Mouse (Mus musculus) MEL (cell line): ENCODE results near the gene Rplp2. TPM values are rescaled to one million over a fixed set of nuclear protein-coding genes. Genes with fewer than 3 reads are reported as not detected.

Experiments
- DNase-seq: peaks from one replicate; pipeline ENCODE4 v3.0.0; 2011; ENCODE audit warnings: low read depth, low spot score
- H3K27ac ChIP-seq: 2 replicates; pipeline ENCODE4 v1.5.1; 2012; ENCODE audit warnings: low read depth, mild to moderate bottlenecking, control low read depth, low read length, moderate library complexity; ENCODE audit not compliant: control insufficient read depth
- H3K27me3 ChIP-seq, 2 experiments: fragments of 150-350 bp in 1 of 2; sonication (generic) in 1 of 2; 2 replicates each; pipeline ENCODE4 v1.6.1; 2012; ENCODE audit warnings: low read length in 2 of 2, mild to moderate bottlenecking in 2 of 2, improper control_type of control experiment in 1 of 2, moderate library complexity in 1 of 2; ENCODE audit not compliant: insufficient read depth in 2 of 2, control insufficient read depth in 1 of 2
- H3K36me3 ChIP-seq, 2 experiments: 2 replicates each; pipeline ENCODE4 v1.6.1; 2012 to 2014; ENCODE audit warnings: low read length in 2 of 2, improper control_type of control experiment in 1 of 2, inconsistent platforms in 1 of 2, mild to moderate bottlenecking in 1 of 2; ENCODE audit not compliant: insufficient read depth in 2 of 2, control insufficient read depth in 1 of 2
- H3K4me1 ChIP-seq, 2 experiments: fragments of 150-350 bp in 1 of 2; sonication (generic) in 1 of 2; 2 replicates each; pipeline ENCODE4 v1.6.1; 2012; ENCODE audit warnings: low read length in 2 of 2, improper control_type of control experiment in 1 of 2, mild to moderate bottlenecking in 1 of 2; ENCODE audit not compliant: insufficient read depth in 2 of 2, control insufficient read depth in 1 of 2
- H3K4me3 ChIP-seq, 2 experiments: fragments of 150-350 bp in 1 of 2; sonication (generic) in 1 of 2; 2 replicates each; pipeline ENCODE4 v1.5.1; 2012; ENCODE audit warnings: low read depth in 2 of 2, low read length in 2 of 2, mild to moderate bottlenecking in 2 of 2, moderate library complexity in 2 of 2, control low read depth in 1 of 2, improper control_type of control experiment in 1 of 2; ENCODE audit not compliant: control insufficient read depth in 1 of 2, insufficient read depth in 1 of 2
- H3K79me2 ChIP-seq: 2 replicates; pipeline ENCODE4 v1.6.1; 2012; ENCODE audit warnings: mild to moderate bottlenecking, low read length, moderate library complexity; ENCODE audit not compliant: control insufficient read depth, poor library complexity, insufficient read depth
- H3K9ac ChIP-seq: 2 replicates; pipeline ENCODE4 v1.6.1; 2012; ENCODE audit warnings: low read depth, mild to moderate bottlenecking, control low read depth, low read length, moderate library complexity; ENCODE audit not compliant: control insufficient read depth, poor library complexity, severe bottlenecking
- H3K9me3 ChIP-seq: fragments of 150-350 bp; sonication (generic); replicated peaks from 2 replicates; pipeline ENCODE4 v1.6.1; 2012; ENCODE audit warnings: mild to moderate bottlenecking, low read length, improper control_type of control experiment, moderate library complexity; ENCODE audit not compliant: insufficient read depth
- CHD1 ChIP-seq: IDR thresholded peaks from 2 replicates; pipeline ENCODE4 v1.6.1; 2012; ENCODE audit warnings: low read depth, mild to moderate bottlenecking, inconsistent platforms, low read length, improper control_type of control experiment
- EP300 ChIP-seq, 2 experiments: IDR thresholded peaks; 2 replicates each; pipeline ENCODE4 v1.6.1; 2011; ENCODE audit warnings: improper control_type of control experiment in 2 of 2, low read length in 2 of 2, low read depth in 1 of 2, mild to moderate bottlenecking in 1 of 2
- GABPA ChIP-seq: IDR thresholded peaks from 2 replicates; pipeline ENCODE4 v1.6.1; 2012; ENCODE audit warnings: low read depth, mild to moderate bottlenecking, inconsistent platforms, low read length, improper control_type of control experiment, moderate library complexity
- HCFC1 ChIP-seq: IDR thresholded peaks from 2 replicates; pipeline ENCODE4 v1.6.1; 2012; ENCODE audit warnings: low read depth, mild to moderate bottlenecking, inconsistent platforms, low read length, improper control_type of control experiment, moderate library complexity
- JUND ChIP-seq: IDR thresholded peaks from 2 replicates; pipeline ENCODE4 v1.6.1; 2011; ENCODE audit warnings: low read depth, mild to moderate bottlenecking, improper control_type of control experiment, low read length
- MAFK ChIP-seq: IDR thresholded peaks from 2 replicates; pipeline ENCODE4 v1.6.1; 2011; ENCODE audit warnings: low read depth, mild to moderate bottlenecking, low read length, improper control_type of control experiment, borderline replicate concordance
- MAX ChIP-seq: IDR thresholded peaks from 2 replicates; pipeline ENCODE4 v1.6.1; 2011; ENCODE audit warnings: low read length, improper control_type of control experiment
- MAZ ChIP-seq: IDR thresholded peaks from 2 replicates; pipeline ENCODE4 v1.6.1; 2012; ENCODE audit warnings: low read depth, mild to moderate bottlenecking, inconsistent platforms, low read length, improper control_type of control experiment
- MXI1 ChIP-seq: IDR thresholded peaks from 2 replicates; pipeline ENCODE4 v1.6.1; 2011; ENCODE audit warnings: mild to moderate bottlenecking, low read depth, low read length, improper control_type of control experiment
- MYC ChIP-seq: IDR thresholded peaks from 2 replicates; pipeline ENCODE4 v1.6.1; 2011; ENCODE audit warnings: low read depth, mild to moderate bottlenecking, low read length, improper control_type of control experiment, moderate library complexity
- NELFE ChIP-seq: IDR thresholded peaks from 2 replicates; pipeline ENCODE4 v1.6.1; 2011; ENCODE audit warnings: low read depth, low read length, improper control_type of control experiment
- NRF1 ChIP-seq: IDR thresholded peaks from 2 replicates; pipeline ENCODE4 v1.6.1; 2014; ENCODE audit warnings: low read depth, mild to moderate bottlenecking, inconsistent platforms, low read length, improper control_type of control experiment, moderate library complexity; ENCODE audit not compliant: poor library complexity, insufficient read depth, severe bottlenecking
- POLR2A ChIP-seq, 2 experiments: IDR thresholded peaks; 2 replicates each; pipeline ENCODE4 v1.6.1; 2011 to 2012; ENCODE audit warnings: low read length in 2 of 2, mild to moderate bottlenecking in 2 of 2, control low read depth in 1 of 2, improper control_type of control experiment in 1 of 2, low read depth in 1 of 2, moderate library complexity in 1 of 2; ENCODE audit not compliant: control insufficient read depth in 1 of 2, insufficient read depth in 1 of 2, poor library complexity in 1 of 2
- POLR2AphosphoS2 ChIP-seq: IDR thresholded peaks from 2 replicates; pipeline ENCODE4 v1.6.1; 2011; ENCODE audit warnings: low read length, improper control_type of control experiment
- POLR2AphosphoS5 ChIP-seq: IDR thresholded peaks from 2 replicates; pipeline ENCODE4 v1.6.1; 2012; ENCODE audit warnings: low read depth, borderline replicate concordance, mild to moderate bottlenecking, inconsistent platforms, low read length, moderate library complexity, mixed read lengths
- RAD21 ChIP-seq: IDR thresholded peaks from 2 replicates; pipeline ENCODE4 v1.6.1; 2011; ENCODE audit warnings: mild to moderate bottlenecking, low read depth, low read length, improper control_type of control experiment
- RCOR1 ChIP-seq: IDR thresholded peaks from 2 replicates; pipeline ENCODE4 v1.6.1; 2012; ENCODE audit warnings: low read depth, mild to moderate bottlenecking, inconsistent platforms, low read length, improper control_type of control experiment
- SIN3A ChIP-seq: IDR thresholded peaks from 2 replicates; pipeline ENCODE4 v1.6.1; 2012; ENCODE audit warnings: low read length, improper control_type of control experiment, inconsistent platforms
- SMC3 ChIP-seq: IDR thresholded peaks from 2 replicates; pipeline ENCODE4 v1.6.1; 2011; ENCODE audit warnings: low read depth, low read length, improper control_type of control experiment
- TBP ChIP-seq: IDR thresholded peaks from 2 replicates; pipeline ENCODE4 v1.8.0; 2011; ENCODE audit warnings: low read depth, low read length, improper control_type of control experiment
- TCF12 ChIP-seq: IDR thresholded peaks from 2 replicates; pipeline ENCODE4 v1.6.1; 2014; ENCODE audit warnings: low read depth, mild to moderate bottlenecking, inconsistent platforms, low read length, improper control_type of control experiment, moderate library complexity
- UBTF ChIP-seq: IDR thresholded peaks from 2 replicates; pipeline ENCODE4 v1.6.1; 2012; ENCODE audit warnings: low read depth, mild to moderate bottlenecking, inconsistent platforms, low read length, improper control_type of control experiment, moderate library complexity, borderline replicate concordance; ENCODE audit not compliant: insufficient read depth
- USF2 ChIP-seq, 2 experiments: IDR thresholded peaks; 2 replicates each; pipeline ENCODE4 v1.6.1; 2011 to 2012; ENCODE audit warnings: improper control_type of control experiment in 2 of 2, low read length in 2 of 2, borderline replicate concordance in 1 of 2, inconsistent platforms in 1 of 2, low read depth in 1 of 2, mild to moderate bottlenecking in 1 of 2; ENCODE audit not compliant: insufficient read depth in 1 of 2
- ZC3H11A ChIP-seq: IDR thresholded peaks from 2 replicates; pipeline ENCODE4 v1.6.1; 2012; ENCODE audit warnings: low read depth, mild to moderate bottlenecking, inconsistent platforms, low read length, improper control_type of control experiment
- ZKSCAN1 ChIP-seq: IDR thresholded peaks from 2 replicates; pipeline ENCODE4 v1.6.1; 2012; ENCODE audit warnings: low read depth, mild to moderate bottlenecking, inconsistent platforms, low read length, improper control_type of control experiment, moderate library complexity
- ZMIZ1 ChIP-seq: IDR thresholded peaks from 2 replicates; pipeline ENCODE4 v1.6.1; 2012; ENCODE audit warnings: low read depth, mild to moderate bottlenecking, inconsistent platforms, low read length, improper control_type of control experiment, moderate library complexity
- ZNF384 ChIP-seq: IDR thresholded peaks from 2 replicates; pipeline ENCODE4 v1.6.1; 2012; ENCODE audit warnings: low read depth, mild to moderate bottlenecking, inconsistent platforms, low read length, improper control_type of control experiment
- polyA plus RNA-seq, 2 experiments: library from polyadenylated mRNA; stranded (reverse) in 1 of 2; unstranded in 1 of 2; fragments of >175 nt in 1 of 2; fragments of >200 nt in 1 of 2; gene quantifications; 2 replicates each; pipeline versions ENCODE4 v1.2.1 to v1.2.4; 2012; ENCODE audit warnings: low replicate concordance in 2 of 2, low read depth in 1 of 2; ENCODE audit not compliant: insufficient read length in 2 of 2, insufficient read depth in 1 of 2, missing spikeins in 1 of 2
- total RNA-seq: library from RNA; depleted of rRNA; stranded (reverse); fragments of 300-350 nt; gene quantifications from 2 replicates; pipeline ENCODE4 v1.2.3, GENCODE M21; 2012

Gene Rplp2
- total and polyA plus RNA-seq, 3 experiments, result 3,503 to 3,690 TPM; not detected in 1

DNA sequence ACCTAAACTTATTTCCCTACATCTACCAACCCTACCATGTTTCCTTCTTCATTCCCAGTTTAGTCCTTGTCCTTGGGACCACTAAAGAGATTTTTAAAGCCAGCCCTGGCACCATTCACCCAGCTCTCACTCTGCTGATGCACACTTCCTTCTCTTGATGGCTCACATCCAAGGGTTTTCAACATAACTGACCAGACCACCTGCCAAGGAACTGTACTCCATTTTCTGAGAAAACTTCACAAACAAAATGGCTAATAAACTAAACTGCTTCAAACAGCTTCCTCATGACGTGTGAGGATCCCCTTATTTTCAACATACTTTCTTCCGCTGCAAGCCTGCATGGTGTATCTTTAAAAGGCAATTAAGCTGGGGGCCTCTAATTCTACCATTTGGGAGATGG, 6.5 kb downstream of the Rplp2 start:
- H3K4me1 ChIP-seq, result peaks cover 0 to 24% of the 10 kb centered on the region in 2 experiments; a peak in 2 of 4 replicates
- H3K27ac ChIP-seq, result no peak overlapping the region
- H3K4me3 ChIP-seq, result no peak overlapping the region
- no peak overlapping the region for H3K9ac ChIP-seq
- no peaks in the 10 kb centered on the region for H3K27me3 ChIP-seq
- TF ChIP-seq MAX, result no peak
- no peak for TF ChIP-seq GABPA
- no peak for TF ChIP-seq ZNF384
- TF ChIP-seq MAZ, result no peak
- no peaks in the 10 kb centered on the region for H3K9me3 ChIP-seq
- DNase-seq, result no peak
- peaks cover 12% of the 10 kb centered on the region for H3K79me2 ChIP-seq
- peaks cover 9 to 16% of the 10 kb centered on the region in 2 experiments for H3K36me3 ChIP-seq

DNA sequence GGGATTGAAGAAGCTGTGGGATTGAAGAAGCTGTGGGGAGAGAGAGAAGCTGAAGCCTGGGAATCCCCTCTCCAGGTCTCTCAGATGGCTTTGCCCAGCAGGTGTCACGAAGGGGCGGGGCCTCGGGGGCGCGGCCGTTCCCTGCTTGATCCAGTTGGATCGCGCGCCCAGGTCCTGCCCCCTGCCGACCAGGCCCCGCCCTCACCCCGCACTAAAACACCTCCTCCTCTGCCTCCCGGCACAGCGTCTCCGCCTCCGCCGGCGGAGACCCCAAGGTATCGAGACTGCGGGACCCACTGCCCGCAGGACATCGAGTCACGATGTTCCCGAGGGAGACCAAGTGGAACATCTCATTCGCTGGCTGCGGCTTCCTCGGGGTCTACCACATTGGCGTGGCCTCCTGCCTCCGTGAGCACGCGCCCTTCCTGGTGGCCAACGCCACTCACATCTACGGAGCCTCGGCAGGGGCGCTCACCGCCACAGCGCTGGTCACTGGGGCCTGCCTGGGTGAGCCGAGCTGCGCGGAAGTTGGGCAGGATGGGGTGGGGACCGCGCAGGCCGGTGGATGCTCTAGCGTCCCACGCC, 7.9 kb downstream of the Rplp2 start, which contains the start of gene Pnpla2:
Gene Pnpla2 (plus strand): TSS at position 232 of the 585 bp plus-strand sequence.
- Histone ChIP-seq H3K4me3 (peak within 1 kb of the TSS; percentile 78 to 89), H3K27me3 (no peaks in the 10 kb centered on the region), H3K36me3 (peaks cover 2 to 5% of the 10 kb centered on the region in 2 experiments; a peak in 2 of 4 replicates), H3K27ac (0 out of 2 replicates have a peak within 1 kb of the TSS, but pooled peaks have one; percentile 15), H3K9ac (peak within 1 kb of the TSS; percentile 72), H3K79me2 (peaks cover 3% of the 10 kb centered on the region), H3K9me3 (no peaks in the 10 kb centered on the region), H3K4me1 (peaks cover 0 to 12% of the 10 kb centered on the region in 2 experiments; a peak in 1 of 4 replicates)
- DNase-seq, result peak; percentile 96
- peak; percentile 85 for TF ChIP-seq MXI1
- peak; percentile 77; the same call in 1 of the 2 replicates for TF ChIP-seq POLR2AphosphoS2
- TF ChIP-seq POLR2AphosphoS5, result 0 out of 2 replicates have a peak, but pooled peaks have one; percentile 51
- TF ChIP-seq SMC3, result no peak
- TF ChIP-seq CHD1, result peak; percentile 84
- peak; percentile 75 for TF ChIP-seq ZMIZ1
- no peak for TF ChIP-seq RCOR1
- no peak for TF ChIP-seq JUND
- peak; percentile 82 to 86 for TF ChIP-seq POLR2A (IDR thresholded peaks at IDR 0.05; ENCODE audit: control insufficient read depth in 1 of 2, insufficient read depth in 1 of 2, low read depth in 1 of 2, low read length in 2 of 2, poor library complexity in 1 of 2)
- TF ChIP-seq MYC, result peak; percentile 27; the same call in 1 of the 2 replicates
- TF ChIP-seq SIN3A, result peak; percentile 74
- TF ChIP-seq MAX, result peak; percentile 40; the same call in 1 of the 2 replicates
- peak; percentile 72 for TF ChIP-seq NELFE
- TF ChIP-seq ZKSCAN1, result no peak
- peak; percentile 62 for TF ChIP-seq NRF1
- TF ChIP-seq ZC3H11A, result no peak
- TF ChIP-seq RAD21, result no peak
- TF ChIP-seq EP300 (IDR thresholded peaks at IDR 0.05; ENCODE audit: low read depth in 1 of 2, low read length in 2 of 2), result no peak
- 0 out of 2 replicates have a peak, but pooled peaks have one; percentile 19 for TF ChIP-seq TCF12
- TF ChIP-seq USF2 (IDR thresholded peaks at IDR 0.05; ENCODE audit: borderline replicate concordance in 1 of 2, insufficient read depth in 1 of 2, low read depth in 1 of 2, low read length in 2 of 2), result no peak
- no peak for TF ChIP-seq MAFK
- TF ChIP-seq TBP, result peak; percentile 50
- peak; percentile 89; the same call in 1 of the 2 replicates for TF ChIP-seq UBTF
- peak; percentile 48; the same call in 1 of the 2 replicates for TF ChIP-seq HCFC1
